Mouse (Mus musculus) liver, embryonic 14.5 days (tissue): ENCODE data around the gene Osmr.

Experiments
- CTCF ChIP-seq: IDR thresholded peaks from 2 replicates; pipeline ENCODE4 v1.5.1; 2016; ENCODE audit warnings: antibody characterized with exemption, low read depth, control low read depth
- EP300 ChIP-seq: IDR thresholded peaks from 2 replicates; pipeline ENCODE4 v1.6.1; 2016; ENCODE audit warnings: antibody characterized with exemption, low read depth

GRCm38 (mm10) chr15:6909084-6909483 is 34.3 kb upstream of the Osmr start:
- TF ChIP-seq EP300, result no peak
- no peak for TF ChIP-seq CTCF
